Mouse (Mus musculus) right cerebral cortex, postnatal 36 days (tissue): ENCODE data around the gene Gbp8.
"Not testable (repeated sequence)": the region's sequence is repeated elsewhere in the genome, so short reads cannot be mapped to it uniquely, and the experiment has no call there.

Experiments used
- DNase-seq, 2 experiments: peaks; one replicate each; pipeline ENCODE4 v3.0.0; 2022; ENCODE audit warnings: low spot score in 2 of 2, mixed read lengths in 1 of 2

Gbp8 gene

DNA sequence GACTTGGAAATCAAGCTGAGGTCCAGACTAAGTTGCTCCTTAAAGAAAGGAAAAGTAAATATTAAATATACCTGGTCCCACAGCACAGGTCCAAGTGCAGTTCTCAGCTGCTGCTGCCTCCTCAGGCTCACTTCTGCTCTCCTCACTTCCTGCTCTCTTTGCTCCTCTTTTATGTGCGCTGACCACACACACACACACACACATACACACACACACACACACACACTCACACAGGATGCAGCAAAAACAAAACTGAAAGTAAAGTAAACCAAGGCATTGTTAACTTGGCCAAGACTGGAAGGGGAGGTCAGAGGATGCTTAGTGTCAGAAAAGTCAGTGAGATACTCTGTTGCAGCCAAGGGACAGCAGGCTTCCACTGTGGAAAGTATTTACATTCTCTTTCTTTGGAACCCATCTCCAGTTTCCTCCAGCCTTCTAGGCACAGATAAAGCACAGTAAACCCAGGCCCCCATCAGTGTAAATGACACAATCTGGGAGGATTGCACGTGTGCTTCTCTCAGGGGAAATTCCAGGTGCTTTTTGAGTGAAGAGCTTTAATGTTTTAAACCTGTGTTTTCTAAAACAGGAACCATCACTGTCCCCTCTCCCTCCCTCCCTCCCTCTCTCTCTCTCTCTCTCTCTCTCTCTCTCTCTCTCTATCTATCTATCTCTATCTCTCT, at the start of gene Gbp8, which contains the start of the genes Gbp9 and Gbp4:
Gbp8 (minus strand) TSS at position 132 of the 680 bp plus-strand sequence.
Gbp9 (minus strand) TSS at position 131 of the 680 bp plus-strand sequence.
Gbp4 (minus strand) TSS at position 178 of the 680 bp plus-strand sequence.
- DNase-seq: not testable (repeated sequence)

DNA sequence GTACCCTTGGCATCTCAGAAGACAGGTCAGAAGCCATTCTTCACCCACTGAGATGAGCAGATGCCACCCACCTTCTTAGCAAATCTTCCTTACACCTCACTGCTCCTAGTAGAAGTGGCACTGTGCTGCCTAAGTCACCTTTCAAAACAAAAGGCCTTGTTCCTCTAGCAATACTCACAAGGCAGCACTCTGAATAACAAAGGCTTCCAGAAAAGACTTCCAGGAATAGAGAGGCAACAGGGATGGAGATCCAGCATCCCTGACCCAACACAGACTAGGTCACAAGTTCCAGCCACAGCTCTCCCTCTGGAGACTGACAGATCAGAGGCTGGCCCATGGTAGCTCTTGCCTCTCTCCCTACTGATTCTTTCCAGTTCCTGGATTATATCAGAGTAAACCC, 42.1 kb upstream of the Gbp8 start:
- no peak for DNase-seq

DNA sequence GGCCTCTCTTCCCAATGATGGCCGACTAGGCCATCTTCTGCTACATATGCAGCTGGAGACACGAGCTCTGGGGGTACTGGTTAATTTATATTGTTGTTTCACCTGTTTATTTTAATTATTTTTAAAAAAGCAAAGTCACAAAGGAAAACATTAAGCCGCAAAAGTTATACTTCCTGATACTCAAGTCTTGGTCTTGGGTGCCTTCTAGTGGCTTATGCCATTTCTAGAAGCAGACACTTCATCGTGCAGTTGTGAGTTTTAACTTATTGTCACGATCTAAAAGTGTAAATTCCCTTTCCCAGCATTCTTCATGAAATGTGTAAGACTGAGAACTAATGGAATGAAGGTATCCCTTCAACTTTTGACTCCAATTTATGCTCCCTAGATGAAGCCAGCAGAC, 17.2 kb upstream of the Gbp8 start:
- no peak for DNase-seq

DNA sequence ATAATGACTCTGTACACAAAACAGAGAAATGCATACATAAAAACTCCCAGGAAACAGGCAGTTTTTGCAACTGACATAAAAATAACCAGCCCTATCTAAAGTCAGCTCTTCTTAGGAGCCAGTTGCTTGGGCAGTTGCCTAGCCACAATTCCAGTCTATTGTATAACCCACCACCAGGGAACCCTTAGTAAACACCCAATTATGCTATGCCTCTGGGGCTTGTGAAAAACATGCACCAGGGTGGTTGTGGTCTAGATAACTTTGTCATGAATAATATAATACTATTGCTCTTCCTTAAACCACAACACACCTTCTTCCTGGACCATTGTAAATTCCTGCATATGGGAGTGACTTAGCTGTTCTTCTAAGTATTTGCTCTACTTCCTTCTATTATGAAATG, 14.7 kb upstream of the Gbp8 start:
- DNase-seq: no peak

DNA sequence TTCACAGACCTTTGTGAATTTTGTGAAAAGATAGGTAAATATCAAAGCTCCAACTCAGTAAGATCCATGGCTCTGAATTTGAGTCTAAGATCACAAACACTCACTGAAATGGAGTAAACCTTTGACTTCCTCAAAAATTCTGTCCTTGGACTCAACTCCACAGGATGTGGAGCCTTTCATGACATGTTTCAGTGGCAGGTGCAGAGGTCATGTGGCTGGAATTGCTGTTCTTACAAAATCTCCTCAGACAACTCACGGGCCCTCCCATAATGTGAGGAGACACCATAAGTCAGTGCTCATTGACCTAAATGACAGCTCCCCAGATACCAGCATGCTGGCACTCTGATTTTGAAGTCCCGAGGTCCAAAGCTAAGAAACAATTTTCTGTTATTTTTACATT, 8.7 kb upstream of the Gbp8 start:
- DNase-seq: not testable (repeated sequence)

DNA sequence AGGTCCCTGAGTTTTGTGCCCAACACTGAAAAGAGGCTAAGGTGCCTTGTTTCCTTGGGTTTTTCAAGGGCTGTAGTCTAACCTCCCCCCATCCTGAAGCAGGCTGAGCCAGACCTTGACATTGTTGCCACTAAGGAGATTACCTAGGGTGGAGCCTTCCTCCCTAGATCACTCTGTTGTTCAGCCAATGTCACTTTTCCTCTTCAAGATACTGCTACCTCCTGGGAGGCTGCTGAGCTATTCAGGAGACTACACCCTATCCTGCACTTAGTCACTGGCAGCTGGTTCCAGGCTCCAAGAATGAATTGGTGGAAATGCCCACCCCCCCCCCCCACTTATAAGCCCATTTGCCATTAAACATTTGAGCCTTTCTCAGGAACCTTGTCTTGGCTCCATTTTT, 7.1 kb upstream of the Gbp8 start:
- DNase-seq: no peak

DNA sequence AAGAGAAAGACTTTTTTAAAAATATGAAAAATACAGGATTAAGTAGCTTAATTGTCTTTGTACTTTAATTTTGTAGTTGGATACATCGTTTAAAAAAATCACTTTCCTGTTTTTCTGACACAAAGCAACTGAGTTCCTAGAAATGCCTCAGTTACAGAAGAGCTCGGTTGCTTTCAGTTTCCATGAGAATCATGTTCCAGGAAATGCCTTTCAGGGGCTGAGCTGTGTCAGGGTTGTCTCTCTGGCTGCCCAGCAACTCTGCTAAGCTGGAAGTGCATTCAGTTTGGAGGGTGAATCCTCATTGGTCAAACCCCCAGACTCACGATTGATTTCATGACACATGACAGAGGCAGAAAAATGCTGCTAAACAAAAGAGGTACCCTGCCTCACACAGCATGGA, 6.4 kb upstream of the Gbp8 start:
- DNase-seq: not testable (repeated sequence)

DNA sequence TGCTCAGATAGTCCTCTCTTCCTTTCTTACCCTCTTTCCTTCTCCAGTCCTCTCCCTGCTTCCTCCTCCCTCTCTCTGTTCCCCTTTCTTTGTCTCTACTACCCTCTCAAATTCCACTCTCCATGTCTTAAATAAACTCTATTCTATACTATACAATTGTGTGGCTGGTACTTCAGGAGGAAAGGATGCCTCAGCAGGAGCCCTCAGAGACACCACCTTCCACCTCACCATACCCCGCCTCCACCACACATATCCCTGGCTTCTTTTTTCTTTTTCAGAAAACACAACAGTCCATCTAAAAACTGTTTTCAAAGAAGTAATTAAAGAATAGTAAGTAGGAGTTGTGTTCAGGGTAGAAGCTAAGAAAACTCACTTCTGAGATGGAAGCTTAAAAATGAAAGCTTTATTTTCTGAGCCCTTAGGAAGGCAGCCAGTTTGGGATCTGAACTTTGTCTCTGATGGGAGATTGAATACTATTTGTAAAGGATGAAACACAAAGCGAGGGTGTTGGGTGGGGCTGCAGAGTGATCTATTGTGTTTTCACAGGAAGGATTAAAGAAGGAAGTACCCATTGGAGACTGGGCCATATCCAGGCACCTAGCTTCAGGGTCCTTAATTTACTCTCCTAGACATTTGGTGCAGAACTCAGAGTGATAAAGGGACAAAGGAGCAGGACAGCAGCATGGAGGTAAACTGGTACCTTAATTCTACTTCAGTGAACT, 910 bp upstream of the Gbp8 start:
- not testable (repeated sequence) for DNase-seq

DNA sequence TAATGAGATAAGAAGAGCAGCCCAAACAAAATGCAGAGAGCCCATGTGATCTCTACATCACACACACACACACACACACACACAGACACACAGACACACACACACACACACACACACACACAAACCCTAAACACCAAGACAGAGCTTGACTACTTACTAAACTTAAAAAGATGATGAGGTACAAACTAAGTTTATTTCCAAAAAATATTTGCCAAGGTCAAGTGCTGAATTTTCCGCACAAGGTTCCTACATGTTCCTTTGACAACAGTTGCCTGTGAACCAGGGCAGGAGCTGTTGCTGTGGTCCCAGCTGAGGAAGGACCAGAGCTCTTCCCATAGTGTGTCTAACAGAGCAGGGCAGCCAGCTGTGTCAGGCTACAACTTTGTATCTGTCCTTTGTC, 434 bp downstream of the Gbp8 start:
- DNase-seq: no peak

DNA sequence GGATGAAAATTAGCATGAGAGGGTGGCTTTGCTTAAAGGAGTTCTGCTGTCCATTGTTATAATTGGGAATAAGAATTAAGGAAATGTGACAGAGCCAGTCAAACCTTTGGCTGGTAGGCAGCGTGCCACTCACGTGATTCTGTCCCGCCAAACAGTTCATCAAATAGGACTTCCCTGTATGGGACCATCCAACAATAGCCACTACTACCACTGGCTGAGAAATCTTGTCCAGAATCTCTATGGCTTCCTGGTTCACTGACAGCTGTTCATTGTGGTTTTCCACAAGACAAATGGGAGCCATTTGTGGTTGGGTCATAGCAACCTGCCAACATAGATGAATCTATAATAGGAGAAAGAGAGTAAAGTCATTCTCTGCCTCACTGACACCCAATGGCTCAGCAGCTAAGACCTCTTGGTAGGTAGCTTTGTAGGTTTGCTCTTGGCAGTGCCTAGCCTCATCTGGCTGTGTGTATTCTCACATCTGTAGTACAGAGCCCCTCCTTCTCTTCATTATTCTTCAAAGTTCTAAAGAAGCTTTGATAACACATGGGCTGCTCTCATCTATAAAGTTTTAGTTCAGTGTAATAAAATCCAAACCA, 2.5 kb downstream of the Gbp8 start:
- not testable (repeated sequence) for DNase-seq

DNA sequence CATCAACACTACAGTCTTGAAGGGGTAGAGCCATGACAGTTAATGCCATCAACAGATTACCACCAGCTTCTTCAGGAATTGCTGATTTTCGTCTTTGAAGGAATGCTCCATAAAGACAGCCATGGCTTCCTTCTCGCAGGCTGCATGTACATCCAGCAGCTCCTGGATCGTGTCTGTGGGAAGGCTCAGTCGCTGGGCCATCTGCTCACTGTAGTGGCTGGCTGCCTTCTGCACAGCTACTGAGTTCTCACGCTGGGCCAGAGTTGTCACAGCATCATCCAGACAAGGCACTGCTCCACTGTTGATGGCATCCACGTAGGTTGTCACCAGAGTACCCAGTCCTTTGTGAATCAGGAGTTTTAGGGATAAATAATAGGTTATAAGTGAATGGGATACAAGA, 17.6 kb downstream of the Gbp8 start:
- DNase-seq: peak; percentile 12 to 15

DNA sequence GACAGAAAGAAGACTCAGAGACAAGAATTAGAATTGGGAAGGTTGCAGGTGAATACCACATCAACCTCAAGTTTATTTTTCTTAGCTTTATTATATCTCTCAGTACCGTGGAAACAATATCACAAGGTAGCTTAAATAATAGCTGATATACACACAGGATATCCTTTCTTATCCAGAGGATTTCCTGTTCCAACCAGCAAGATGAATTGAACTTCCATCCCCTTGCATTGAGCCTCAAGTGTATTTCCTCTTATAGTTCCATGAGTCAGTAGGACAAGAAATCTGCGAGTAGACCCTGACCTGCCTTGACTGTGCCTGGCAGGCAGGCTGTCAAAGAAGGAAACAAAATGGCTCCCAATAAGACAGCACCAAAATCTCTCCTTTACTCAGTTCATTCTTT, 23.6 kb downstream of the Gbp8 start:
- DNase-seq: no peak

DNA sequence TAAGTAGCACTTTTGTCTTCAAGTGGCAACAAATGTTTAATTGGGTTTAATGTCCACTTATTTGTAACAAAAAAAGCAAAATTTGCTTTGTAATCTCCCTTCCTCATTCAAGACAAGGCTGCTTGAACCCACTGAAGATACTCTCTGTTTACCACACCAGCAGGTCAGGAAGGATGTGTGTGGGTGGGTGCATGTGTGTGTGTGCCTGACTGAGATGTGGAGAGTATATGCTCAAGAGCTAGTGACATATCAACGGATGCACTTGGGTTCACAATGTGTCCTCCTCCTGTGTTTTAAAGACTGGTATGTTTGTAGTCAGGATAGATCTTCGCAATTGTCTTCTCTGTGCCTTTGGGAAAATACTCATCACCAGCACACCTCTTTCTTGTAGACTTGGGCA, 24.6 kb downstream of the Gbp8 start:
- DNase-seq: no peak

DNA sequence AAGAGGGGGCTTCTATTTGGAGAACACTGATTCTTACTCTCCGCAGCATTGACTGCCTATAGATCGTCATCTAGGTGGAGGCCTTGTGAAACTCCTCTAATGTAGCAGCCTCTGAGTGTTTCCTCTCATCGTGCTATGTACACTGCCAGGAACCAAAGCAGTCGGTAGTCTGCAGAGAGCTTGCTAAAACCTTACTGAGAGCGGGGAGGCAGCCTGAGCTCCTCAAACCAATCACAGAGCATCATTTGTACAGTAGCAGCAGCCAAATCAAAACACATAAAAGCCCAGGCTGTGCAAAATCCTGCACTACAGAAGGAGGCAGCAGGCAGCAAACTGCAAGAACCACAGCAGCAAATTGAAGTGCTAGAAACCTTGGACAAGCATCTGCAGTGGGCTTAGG, 25.7 kb downstream of the Gbp8 start:
- no peak for DNase-seq

DNA sequence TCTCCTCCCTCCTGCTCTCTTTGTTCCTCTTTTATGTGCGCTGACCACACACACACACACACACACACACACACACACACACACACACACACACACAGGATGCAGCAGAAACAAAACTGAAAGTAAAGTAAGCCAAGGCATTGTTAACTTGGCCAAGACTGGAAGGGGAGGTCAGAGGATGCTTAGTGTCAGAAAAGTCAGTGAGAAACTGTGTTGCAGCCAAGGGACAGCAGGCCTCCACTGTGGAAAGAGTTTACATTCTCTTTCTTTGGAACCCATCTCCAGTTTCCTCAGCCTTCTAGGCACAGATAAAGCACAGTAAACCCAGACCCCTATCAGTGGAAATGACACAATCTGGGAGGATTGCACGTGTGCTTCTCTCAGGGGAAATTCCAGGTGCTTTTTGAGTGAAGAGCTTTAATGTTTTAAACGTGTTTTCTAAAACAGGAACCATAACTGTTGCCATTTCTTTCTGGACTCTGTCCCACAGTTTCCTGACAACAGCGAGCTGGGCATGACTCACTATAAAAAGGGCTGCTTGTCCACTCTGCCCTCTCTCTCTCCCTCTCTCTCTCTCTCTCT, 29.0 kb downstream of the Gbp8 start:
- not testable (repeated sequence) for DNase-seq

DNA sequence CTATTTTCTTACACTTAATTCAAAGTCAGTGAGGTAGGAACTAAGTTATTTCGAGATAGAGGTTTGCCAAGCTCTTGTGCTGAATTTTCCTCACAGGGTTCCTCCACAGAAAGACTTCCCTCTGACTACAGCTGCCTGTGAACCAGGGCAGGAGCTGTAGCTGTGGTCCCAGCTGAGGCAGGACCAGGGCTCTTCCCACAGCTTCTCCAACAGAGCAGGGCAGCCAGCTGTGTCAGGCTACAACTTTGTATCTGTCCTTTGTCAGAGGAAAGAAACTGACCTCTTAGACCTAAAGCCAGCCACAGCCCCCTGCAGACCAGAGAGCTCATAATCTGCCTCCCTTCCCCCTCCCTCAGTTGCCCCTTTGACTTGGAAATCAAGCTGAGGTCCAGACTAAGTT, 29.6 kb downstream of the Gbp8 start:
- DNase-seq: not testable (repeated sequence)

DNA sequence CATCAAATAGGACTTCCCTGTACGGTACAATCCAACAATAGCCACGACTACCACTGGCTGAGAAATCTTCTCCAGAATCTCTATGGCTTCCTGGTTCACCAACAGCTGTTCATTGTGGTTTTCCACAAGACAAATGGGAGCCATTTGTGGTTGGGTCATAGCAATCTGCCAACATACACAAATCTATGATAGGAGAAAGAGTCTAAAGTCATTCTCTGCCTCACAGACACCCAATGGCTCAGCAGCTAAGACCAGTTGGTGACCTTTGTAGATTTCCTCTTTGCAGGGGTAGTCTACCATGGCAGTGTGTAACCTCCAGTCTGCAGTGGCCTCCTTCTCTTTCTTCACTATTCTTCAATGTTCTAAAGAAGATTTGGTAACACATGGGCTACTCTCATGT, 33.7 kb downstream of the Gbp8 start:
- not testable (repeated sequence) for DNase-seq

DNA sequence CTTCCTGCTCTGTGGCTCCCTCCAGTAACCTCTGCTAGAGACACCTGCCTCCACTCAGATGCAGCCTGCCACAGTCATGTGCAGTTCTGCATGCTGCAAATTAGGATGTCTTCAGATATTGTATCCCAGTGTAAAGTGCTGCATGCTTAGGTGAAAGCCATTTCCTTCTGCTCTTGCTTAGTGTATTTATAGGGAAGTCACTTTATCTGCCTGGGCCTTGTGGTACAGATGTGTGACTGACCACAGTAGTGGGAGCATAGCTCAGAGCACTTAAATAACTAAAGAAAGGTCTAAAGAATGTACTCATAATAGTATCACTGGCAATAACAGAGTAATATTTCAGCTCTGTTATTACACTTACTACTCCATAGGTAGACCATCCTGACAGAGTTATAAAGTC, 57.4 kb downstream of the Gbp8 start:
- no peak for DNase-seq

DNA sequence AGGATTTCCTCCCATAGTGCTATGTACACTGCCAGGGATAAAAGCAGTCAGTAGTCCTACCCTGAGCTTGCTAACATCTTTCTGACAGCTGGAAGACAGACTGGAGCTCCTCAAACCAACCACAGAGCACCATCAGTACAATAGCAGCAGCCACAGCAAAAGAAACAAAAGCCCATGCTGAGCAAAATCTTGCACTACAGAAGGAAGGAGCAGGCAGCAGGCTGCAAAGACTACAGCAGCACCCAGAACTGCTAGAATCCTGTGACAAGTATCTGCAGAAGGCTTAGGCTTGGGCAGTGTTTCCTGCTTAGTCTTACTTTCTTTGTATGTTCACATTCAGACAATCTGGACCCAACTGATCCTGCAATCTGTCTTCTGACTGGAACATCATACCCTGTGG, 71.0 kb downstream of the Gbp8 start:
- not testable (repeated sequence) for DNase-seq

DNA sequence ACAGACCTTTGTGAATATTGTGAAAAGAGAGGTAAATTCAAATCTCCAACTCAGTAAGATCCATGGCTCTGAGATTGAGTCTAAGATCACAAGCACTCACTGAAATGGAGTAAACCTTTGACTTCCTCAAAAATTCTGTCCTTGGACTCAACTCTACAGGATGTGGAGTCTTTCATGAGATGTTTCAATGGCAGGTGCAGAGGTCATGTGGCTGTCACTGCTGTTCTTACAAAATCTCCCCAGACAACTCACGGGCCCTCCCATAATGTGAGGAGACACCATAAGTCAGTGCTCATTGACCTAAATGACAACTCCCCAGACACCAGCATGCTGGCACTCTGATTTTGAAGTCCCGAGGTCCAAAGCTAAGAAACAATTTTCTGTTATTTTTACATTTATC, 74.9 kb downstream of the Gbp8 start:
- not testable (repeated sequence) for DNase-seq

DNA sequence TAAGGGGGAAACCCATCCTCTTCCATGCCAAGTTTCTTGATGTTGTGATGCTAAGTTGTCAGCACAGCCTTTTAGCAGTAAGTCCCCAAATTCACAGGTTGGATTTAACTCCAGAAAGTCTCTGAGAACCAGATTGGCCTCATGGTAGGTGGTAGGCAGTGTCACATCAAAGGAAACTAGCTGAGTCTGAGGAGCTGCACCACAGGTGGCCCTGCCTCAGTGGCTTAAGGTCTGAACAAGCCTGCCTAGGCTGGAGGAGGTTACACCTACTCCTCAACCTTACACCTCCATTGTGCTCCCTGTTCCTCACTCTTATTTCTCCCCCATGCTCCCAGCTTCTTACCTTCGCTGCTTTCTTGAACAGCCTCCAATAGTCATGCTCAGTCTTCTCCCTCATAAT, 76.0 kb downstream of the Gbp8 start:
- DNase-seq: no peak

DNA sequence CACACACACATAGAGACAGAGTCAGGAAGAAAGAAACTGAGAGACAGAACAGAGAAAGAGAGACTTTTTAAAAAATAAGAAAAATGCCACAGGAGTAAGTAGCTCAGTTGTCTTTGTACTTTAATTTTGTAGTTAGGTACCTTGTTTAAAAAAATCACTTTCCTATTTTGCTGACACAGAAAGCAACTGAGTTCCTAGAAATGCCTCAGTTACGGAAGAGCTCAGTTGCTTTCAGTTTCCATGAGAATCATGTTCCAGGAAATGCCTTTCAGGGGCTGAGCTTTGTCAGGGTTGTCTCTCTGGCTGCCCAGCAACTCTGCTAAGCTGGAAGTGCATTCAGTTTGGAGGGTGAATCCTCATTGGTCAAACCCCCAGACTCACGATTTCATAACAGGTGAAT, 76.9 kb downstream of the Gbp8 start:
- not testable (repeated sequence) for DNase-seq

DNA sequence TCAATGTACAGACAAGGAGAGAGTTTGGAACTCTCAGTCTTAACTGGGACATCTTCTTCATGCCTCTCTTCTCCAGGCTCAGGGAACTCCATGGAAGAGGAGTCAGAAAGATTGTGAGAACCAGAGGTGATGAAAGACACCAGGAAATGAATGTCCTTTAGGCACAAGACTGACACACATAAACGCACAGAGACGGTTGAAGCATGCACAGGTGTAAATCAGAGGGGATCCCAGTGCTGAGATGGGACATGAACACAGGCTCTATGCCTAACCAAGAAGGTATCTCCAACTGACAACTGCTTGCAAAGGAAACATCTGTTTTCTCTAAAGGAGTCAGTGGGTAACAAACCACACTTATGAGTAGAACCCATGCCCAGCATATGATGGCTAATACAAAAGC, 79.1 kb downstream of the Gbp8 start:
- DNase-seq: no peak
